Comparison of ENCODE assay signal across 15 mouse cellular contexts in genomic region chr4:95793647-95794328, GRCm38 (mm10).
A peak's percentile ranks its signal among the peaks of the same experiment; 100 is the strongest.
DNase-seq lines count a peak whose midpoint lies in the region; ATAC-seq lines count a peak whose summit lies in the region.
"Had no signal": no experiment of that assay in that cellular context is flagged by ENCODE, and none has a peak within 500 bp of the region (broad histone marks: within the 10 kb centered on the region; RNA-seq: fewer than 3 reads in every experiment).

No protein-coding gene starts in this region.

- no peak overlapping the region for H3K4me3 ChIP-seq in hindbrain, embryonic 16.5 days (ENCODE audit: low read length)
- H3K4me3 ChIP-seq in hindbrain, embryonic 11.5 days (ENCODE audit: low read depth, low read length), result no peak overlapping the region
- H3K4me3 ChIP-seq in intestine, embryonic 14.5 days (ENCODE audit: low read depth, low read length), result no peak overlapping the region
- no peak overlapping the region for H3K4me3 ChIP-seq in kidney, embryonic 15.5 days (replicated peaks)
- no peak overlapping the region for H3K4me3 ChIP-seq in liver, embryonic 15.5 days (replicated peaks)
- H3K4me3 ChIP-seq in heart, embryonic 11.5 days (ENCODE audit: low read depth, low read length), result no peak overlapping the region
- H3K4me3 ChIP-seq: limb, embryonic 13.5 days; neural tube, embryonic 12.5 days had no signal

- no peak overlapping the region for H3K4me2 ChIP-seq in hindbrain, embryonic 16.5 days (ENCODE audit: low read length)
- no peak overlapping the region for H3K4me2 ChIP-seq in hindbrain, embryonic 11.5 days (replicated peaks; ENCODE audit: low read depth, low read length)
- H3K4me2 ChIP-seq in intestine, embryonic 14.5 days (ENCODE audit: low read length), result no peak overlapping the region
- no peak overlapping the region for H3K4me2 ChIP-seq in kidney, embryonic 15.5 days
- no peak overlapping the region for H3K4me2 ChIP-seq in liver, embryonic 15.5 days
- no peak overlapping the region for H3K4me2 ChIP-seq in heart, embryonic 11.5 days
- H3K4me2 ChIP-seq: limb, embryonic 13.5 days; neural tube, embryonic 12.5 days had no signal

- 63% methylated on average over 7 of the region's 7 CpGs for WGBS in hindbrain, embryonic 16.5 days
- WGBS in hindbrain, embryonic 11.5 days, result 64% methylated on average over 7 of the region's 7 CpGs
- 42% methylated on average over 7 of the region's 7 CpGs for WGBS in intestine, embryonic 14.5 days
- 38% methylated on average over 7 of the region's 7 CpGs for WGBS in kidney, embryonic 15.5 days
- WGBS in liver, embryonic 15.5 days (ENCODE audit: insufficient replicate concordance), result 55% methylated on average over 7 of the region's 7 CpGs
- WGBS in heart, embryonic 11.5 days (ENCODE audit: insufficient replicate concordance), result 48% methylated on average over 7 of the region's 7 CpGs

- no peaks in the 10 kb centered on the region for H3K27me3 ChIP-seq in hindbrain, embryonic 16.5 days (replicated peaks; ENCODE audit: control insufficient read depth, insufficient read depth, low read length)
- no peaks in the 10 kb centered on the region for H3K27me3 ChIP-seq in hindbrain, embryonic 11.5 days (ENCODE audit: control insufficient read depth, insufficient read depth, low read length)
- no peaks in the 10 kb centered on the region for H3K27me3 ChIP-seq in intestine, embryonic 14.5 days (replicated peaks; ENCODE audit: control insufficient read depth, insufficient read depth, low read length)
- H3K27me3 ChIP-seq in kidney, embryonic 15.5 days, result no peaks in the 10 kb centered on the region
- H3K27me3 ChIP-seq in liver, embryonic 15.5 days, result no peaks in the 10 kb centered on the region
- H3K27me3 ChIP-seq in heart, embryonic 11.5 days (ENCODE audit: control insufficient read depth, insufficient read depth, low read length), result no peaks in the 10 kb centered on the region
- H3K27me3 ChIP-seq: limb, embryonic 13.5 days; neural tube, embryonic 12.5 days had no signal

- no peaks in the 10 kb centered on the region for H3K36me3 ChIP-seq in hindbrain, embryonic 16.5 days (ENCODE audit: control insufficient read depth, insufficient read depth, low read length)
- no peaks in the 10 kb centered on the region for H3K36me3 ChIP-seq in hindbrain, embryonic 11.5 days (ENCODE audit: control insufficient read depth, insufficient read depth, low read length)
- H3K36me3 ChIP-seq in intestine, embryonic 14.5 days (ENCODE audit: control insufficient read depth, insufficient read depth, low read length), result no peaks in the 10 kb centered on the region
- H3K36me3 ChIP-seq in kidney, embryonic 15.5 days, result no peaks in the 10 kb centered on the region
- H3K36me3 ChIP-seq in liver, embryonic 15.5 days (replicated peaks), result no peaks in the 10 kb centered on the region
- no peaks in the 10 kb centered on the region for H3K36me3 ChIP-seq in heart, embryonic 11.5 days (ENCODE audit: control insufficient read depth, insufficient read depth, low read length)
- H3K36me3 ChIP-seq: limb, embryonic 13.5 days; neural tube, embryonic 12.5 days had no signal

- ATAC-seq in hindbrain, embryonic 16.5 days, result peak; percentile 58
- ATAC-seq in hindbrain, embryonic 11.5 days (ENCODE audit: low FRiP score), result no peak
- ATAC-seq in intestine, embryonic 14.5 days (replicated peaks; ENCODE audit: low FRiP score, low TSS enrichment, low read depth), result peak; percentile 89
- ATAC-seq in kidney, embryonic 15.5 days (replicated peaks; ENCODE audit: low FRiP score), result peak; percentile 86
- peak; percentile 47; the same call in 1 of the 2 replicates for ATAC-seq in liver, embryonic 15.5 days (ENCODE audit: insufficient read depth)
- no peak for ATAC-seq in heart, embryonic 11.5 days (replicated peaks; ENCODE audit: insufficient number of reproducible peaks, low FRiP score, low TSS enrichment)

- DNase-seq in hindbrain, embryonic 11.5 days (ENCODE audit: low spot score), result no peak
- DNase-seq in intestine, embryonic 14.5 days (ENCODE audit: low spot score), result peak; percentile 61
- DNase-seq in lung, postnatal 25 days (ENCODE audit: low spot score), result no peak
- no peak for DNase-seq in frontal cortex, adult 2 months (ENCODE audit: extremely low spot score in 1 of 2, low spot score in 1 of 2)
- DNase-seq: cerebellum, adult 8-10 months; heart, postnatal 14 days; lung, postnatal 14 days; midbrain, embryonic 14.5 days; spleen, adult 18-20 months had no signal

- no peak overlapping the region for H3K9ac ChIP-seq in hindbrain, embryonic 16.5 days (ENCODE audit: low read depth, low read length)
- no peak overlapping the region for H3K9ac ChIP-seq in hindbrain, embryonic 11.5 days (ENCODE audit: low read depth, low read length)
- H3K9ac ChIP-seq in intestine, embryonic 14.5 days (ENCODE audit: low read length), result no peak overlapping the region
- no peak overlapping the region for H3K9ac ChIP-seq in kidney, embryonic 15.5 days
- H3K9ac ChIP-seq in liver, embryonic 15.5 days, result no peak overlapping the region
- H3K9ac ChIP-seq in heart, embryonic 11.5 days (ENCODE audit: low read depth, low read length), result no peak overlapping the region
- H3K9ac ChIP-seq: limb, embryonic 13.5 days; neural tube, embryonic 12.5 days had no signal

- no peaks in the 10 kb centered on the region for H3K9me3 ChIP-seq in hindbrain, embryonic 16.5 days (ENCODE audit: control insufficient read depth, low read length)
- no peaks in the 10 kb centered on the region for H3K9me3 ChIP-seq in hindbrain, embryonic 11.5 days (ENCODE audit: control insufficient read depth, low read length)
- H3K9me3 ChIP-seq in intestine, embryonic 14.5 days (ENCODE audit: control insufficient read depth, low read length), result no peaks in the 10 kb centered on the region
- H3K9me3 ChIP-seq in kidney, embryonic 15.5 days (replicated peaks), result no peaks in the 10 kb centered on the region
- H3K9me3 ChIP-seq in liver, embryonic 15.5 days (replicated peaks), result no peaks in the 10 kb centered on the region
- no peaks in the 10 kb centered on the region for H3K9me3 ChIP-seq in heart, embryonic 11.5 days (replicated peaks; ENCODE audit: control insufficient read depth, low read length)
- H3K9me3 ChIP-seq: limb, embryonic 13.5 days; neural tube, embryonic 12.5 days had no signal

- no peaks in the 10 kb centered on the region; the same call in 1 of the 2 replicates for H3K4me1 ChIP-seq in hindbrain, embryonic 16.5 days (ENCODE audit: control insufficient read depth, insufficient read depth, low read depth, low read length)
- no peaks in the 10 kb centered on the region for H3K4me1 ChIP-seq in hindbrain, embryonic 11.5 days (replicated peaks; ENCODE audit: control insufficient read depth, insufficient read depth, low read length)
- H3K4me1 ChIP-seq in intestine, embryonic 14.5 days (replicated peaks; ENCODE audit: control insufficient read depth, insufficient read depth, low read length), result peaks cover 25% of the 10 kb centered on the region
- H3K4me1 ChIP-seq in kidney, embryonic 15.5 days, result peaks cover 12% of the 10 kb centered on the region
- H3K4me1 ChIP-seq in liver, embryonic 15.5 days (replicated peaks), result 0 out of 2 replicates have a peak, but pooled peaks cover 4% of the 10 kb centered on the region
- H3K4me1 ChIP-seq in heart, embryonic 11.5 days (ENCODE audit: control insufficient read depth, insufficient read depth, low read length), result peaks cover 11% of the 10 kb centered on the region; the same call in 1 of the 2 replicates

- H3K27ac ChIP-seq in hindbrain, embryonic 16.5 days (ENCODE audit: low read depth, low read length), result no peak overlapping the region
- no peak overlapping the region for H3K27ac ChIP-seq in hindbrain, embryonic 11.5 days (ENCODE audit: low read depth, low read length)
- peak overlapping the region; percentile 77; the same call in 1 of the 2 replicates for H3K27ac ChIP-seq in intestine, embryonic 14.5 days (ENCODE audit: low read depth)
- peak overlapping the region; percentile 54 for H3K27ac ChIP-seq in kidney, embryonic 15.5 days
- H3K27ac ChIP-seq in liver, embryonic 15.5 days (replicated peaks), result no peak overlapping the region
- H3K27ac ChIP-seq in heart, embryonic 11.5 days (ENCODE audit: low read depth, low read length), result no peak overlapping the region
- H3K27ac ChIP-seq: limb, embryonic 13.5 days; neural tube, embryonic 12.5 days had no signal

Comparison
In these comparisons a context has a peak if more than half of its experiments do, and no peak if none do; other contexts are left out.
1. ATAC-seq: peak in hindbrain, embryonic 16.5 days (single experiment), intestine, embryonic 14.5 days (single experiment), kidney, embryonic 15.5 days (single experiment) and liver, embryonic 15.5 days (single experiment); none in hindbrain, embryonic 11.5 days (single experiment) and heart, embryonic 11.5 days (single experiment).
2. H3K27ac ChIP-seq: peak in intestine, embryonic 14.5 days (single experiment) and kidney, embryonic 15.5 days (single experiment); none in hindbrain, embryonic 16.5 days (single experiment), hindbrain, embryonic 11.5 days (single experiment), liver, embryonic 15.5 days (single experiment) and heart, embryonic 11.5 days (single experiment).